Mouse (Mus musculus) right cerebral cortex, postnatal 14 days (tissue): ENCODE results near the gene Commd3.

Experiments used
- DNase-seq: peaks from one replicate; pipeline ENCODE4 v3.0.0; 2022

The Commd3 gene

GRCm38 (mm10) chr2:18672133-18672765, at the start of gene Commd3:
Gene Commd3 (plus strand): TSS chr2:18672384.
- peak; percentile 97 for DNase-seq

DNA sequence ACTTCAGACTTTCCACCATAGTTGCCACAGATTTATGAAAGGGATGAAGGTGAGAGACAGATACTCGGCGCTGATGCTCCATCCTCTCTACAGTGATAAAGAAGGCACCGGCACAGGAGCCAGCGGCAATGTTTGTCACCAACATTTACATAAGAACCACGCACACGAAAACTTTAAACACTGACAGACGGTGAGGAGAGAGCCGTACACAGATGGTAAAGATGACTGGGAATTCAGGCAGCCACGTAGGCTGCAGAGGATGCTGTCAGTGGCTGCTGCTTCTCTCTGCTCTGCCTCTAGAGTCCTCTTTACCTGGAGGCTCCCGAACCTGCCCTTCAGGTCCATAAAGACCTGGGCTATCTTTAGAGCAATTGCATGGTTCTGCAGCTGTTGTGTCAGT, 49.0 kb upstream of the Commd3 start:
- DNase-seq, result no peak

DNA sequence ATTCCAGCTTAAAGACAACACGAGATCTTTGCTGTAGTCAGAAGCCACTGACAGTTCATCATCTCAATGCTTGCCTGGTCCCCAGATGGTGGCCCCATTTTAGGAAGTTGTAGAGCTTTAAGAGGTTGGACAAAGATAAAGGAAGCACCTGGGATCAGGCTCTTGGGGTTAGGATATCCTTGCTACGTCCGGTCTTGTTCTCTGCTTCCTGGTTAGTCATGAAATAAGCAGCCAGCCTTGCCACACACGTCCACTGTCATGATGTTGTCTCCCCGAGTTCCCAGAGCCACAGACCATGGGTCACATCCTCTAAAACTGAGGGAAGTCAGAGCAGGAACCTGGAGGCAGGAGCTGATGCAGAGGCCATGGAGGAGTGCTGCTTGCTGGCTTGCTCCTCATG, 41.6 kb upstream of the Commd3 start:
- no peak for DNase-seq

DNA sequence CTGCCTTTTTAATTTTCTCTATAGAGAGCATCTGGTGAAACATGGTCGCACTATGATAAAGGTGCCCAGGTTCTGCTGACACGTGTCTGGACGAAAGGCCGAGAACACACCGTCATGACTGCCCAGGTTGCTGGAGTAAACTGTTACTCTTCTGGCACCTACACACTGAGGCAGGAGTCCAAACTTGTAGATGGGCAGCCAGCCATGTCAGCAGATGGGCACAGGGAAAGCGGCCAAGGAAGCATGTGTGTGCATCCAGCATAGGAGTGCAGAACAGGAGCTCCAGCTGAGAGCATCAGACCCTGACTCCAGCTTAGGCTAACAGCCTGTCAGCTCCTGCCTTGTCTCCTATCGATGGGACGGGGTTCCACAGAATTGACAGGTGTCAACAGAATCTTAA, 37.1 kb upstream of the Commd3 start:
- DNase-seq, result peak; percentile 77

DNA sequence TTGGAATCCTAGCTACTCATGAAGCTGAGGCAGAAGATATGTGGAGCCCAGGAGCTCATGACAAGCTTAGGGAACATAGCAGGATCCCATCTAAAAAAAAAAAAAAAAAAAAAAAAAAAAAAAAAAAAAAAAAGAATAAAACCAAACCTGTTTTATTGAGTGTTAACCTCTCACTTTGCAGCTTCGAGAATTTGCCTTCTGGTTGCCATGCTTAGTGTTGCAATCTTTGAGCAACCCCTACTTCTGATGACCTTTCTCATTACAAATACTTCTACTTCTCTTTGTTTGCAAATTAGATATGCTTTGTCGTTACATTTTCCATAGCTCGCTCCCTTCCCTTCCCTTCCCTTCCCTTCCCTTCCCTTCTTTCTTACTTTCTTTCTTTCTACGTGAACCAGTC, 23.6 kb upstream of the Commd3 start:
- DNase-seq, result no peak

DNA sequence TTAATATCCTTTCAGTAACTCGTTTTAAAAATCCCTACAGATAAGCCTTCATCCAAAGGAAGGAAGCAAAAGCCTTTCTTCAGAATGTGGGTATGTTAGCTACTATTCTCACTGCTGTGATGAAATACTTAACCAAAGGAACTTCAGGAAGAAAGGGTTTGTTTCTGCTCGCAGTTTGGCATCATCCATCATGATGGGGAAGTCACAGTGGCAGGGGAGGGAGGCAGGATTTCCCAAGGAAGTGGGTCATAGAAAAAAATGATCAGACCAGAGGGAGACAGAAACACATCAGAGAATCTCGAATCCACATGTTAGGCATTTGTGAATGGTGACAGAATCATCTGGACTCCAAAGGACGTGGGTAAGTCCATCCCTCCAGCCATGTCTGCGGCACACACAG, 17.4 kb upstream of the Commd3 start:
- DNase-seq, result no peak

GRCm38 (mm10) chr2:18664003-18664402, 8.2 kb upstream of the Commd3 start:
- no peak for DNase-seq

DNA sequence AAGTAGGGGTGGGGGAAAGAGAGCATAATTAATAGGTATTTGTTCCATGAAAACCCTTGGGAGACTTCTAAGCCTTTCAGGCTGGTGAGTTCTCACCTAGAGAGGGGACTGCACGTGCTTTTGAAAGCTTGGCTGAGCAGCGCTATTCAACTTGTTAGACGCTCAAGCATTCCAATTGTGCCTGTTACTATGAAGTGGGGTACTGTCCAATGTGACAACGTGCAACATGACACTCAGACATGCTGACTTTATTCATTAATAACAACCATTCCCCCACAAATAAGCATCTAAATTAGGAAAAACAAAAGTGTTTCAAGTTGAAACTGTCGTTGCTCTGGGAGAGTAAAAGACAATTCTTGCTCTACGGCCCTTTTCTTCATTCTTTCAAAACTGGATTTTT, 1.1 kb upstream of the Commd3 start:
- no peak for DNase-seq

DNA sequence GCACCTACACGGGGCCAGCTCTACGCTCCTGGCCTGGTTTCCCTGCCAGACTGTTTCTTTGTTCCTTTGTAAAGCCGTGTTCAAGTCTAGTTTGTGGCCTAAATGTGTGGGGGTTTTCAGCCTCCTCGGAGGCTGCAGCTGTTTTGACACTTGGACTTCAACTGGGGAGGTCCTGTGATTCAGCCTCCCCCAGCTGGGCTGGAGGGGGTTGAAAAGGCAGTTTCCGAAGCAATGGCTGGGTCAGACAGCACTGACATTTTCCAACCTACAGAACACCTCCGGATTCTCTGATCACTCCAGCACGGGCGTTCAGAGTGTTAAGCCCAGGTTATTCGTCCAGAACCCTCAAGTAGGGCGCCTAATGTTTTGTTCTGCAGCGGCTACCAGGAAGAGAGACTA, 581 bp downstream of the Commd3 start:
- no peak for DNase-seq

- no peak for DNase-seq
Measured at GRCm38 (mm10) chr2:18673766-18674165, 1.6 kb downstream of the Commd3 start.

DNA sequence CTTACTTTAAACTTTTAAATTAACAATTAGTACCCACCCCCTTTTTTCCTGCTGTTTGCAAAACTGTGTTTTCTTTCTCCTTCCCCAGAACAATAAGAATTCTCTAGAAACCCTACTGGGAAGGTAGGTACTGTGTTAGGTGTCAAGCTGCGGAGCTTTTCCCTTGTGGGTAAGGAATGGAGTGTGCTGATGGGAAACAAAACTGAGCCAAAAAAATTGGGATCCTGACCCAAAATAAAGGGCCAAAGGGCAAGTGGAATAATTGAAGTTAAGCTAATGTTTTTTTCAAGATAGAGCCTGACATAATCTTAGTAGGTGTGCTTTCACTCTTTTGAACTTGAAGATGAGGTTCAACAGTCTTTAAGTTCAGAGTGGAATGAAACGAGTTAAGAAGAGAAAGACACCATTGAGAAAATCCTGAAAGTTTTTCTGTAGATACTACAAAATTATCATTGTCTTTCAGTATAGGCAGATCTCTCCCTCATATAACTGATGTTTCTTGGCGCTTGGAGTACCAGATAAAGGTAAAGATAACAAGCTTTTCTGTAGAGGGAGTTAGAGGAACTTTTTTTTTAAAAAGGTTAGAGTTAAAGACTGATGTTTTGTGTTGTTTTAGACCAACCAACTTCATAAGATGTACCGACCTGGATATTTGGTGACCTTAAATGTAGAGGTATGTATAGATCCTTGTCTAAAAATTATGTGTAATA, 2.2 kb downstream of the Commd3 start:
- no peak for DNase-seq

- no peak for DNase-seq
Measured at GRCm38 (mm10) chr2:18675681-18676456, 3.7 kb downstream of the Commd3 start.

GRCm38 (mm10) chr2:18676457-18676935, 4.3 kb downstream of the Commd3 start:
- peak; percentile 81 for DNase-seq

GRCm38 (mm10) chr2:18676936-18677491, 4.8 kb downstream of the Commd3 start, which contains the start of gene Bmi1:
Gene Bmi1 (plus strand): TSS chr2:18677018.
- peak; percentile 59 for DNase-seq

DNA sequence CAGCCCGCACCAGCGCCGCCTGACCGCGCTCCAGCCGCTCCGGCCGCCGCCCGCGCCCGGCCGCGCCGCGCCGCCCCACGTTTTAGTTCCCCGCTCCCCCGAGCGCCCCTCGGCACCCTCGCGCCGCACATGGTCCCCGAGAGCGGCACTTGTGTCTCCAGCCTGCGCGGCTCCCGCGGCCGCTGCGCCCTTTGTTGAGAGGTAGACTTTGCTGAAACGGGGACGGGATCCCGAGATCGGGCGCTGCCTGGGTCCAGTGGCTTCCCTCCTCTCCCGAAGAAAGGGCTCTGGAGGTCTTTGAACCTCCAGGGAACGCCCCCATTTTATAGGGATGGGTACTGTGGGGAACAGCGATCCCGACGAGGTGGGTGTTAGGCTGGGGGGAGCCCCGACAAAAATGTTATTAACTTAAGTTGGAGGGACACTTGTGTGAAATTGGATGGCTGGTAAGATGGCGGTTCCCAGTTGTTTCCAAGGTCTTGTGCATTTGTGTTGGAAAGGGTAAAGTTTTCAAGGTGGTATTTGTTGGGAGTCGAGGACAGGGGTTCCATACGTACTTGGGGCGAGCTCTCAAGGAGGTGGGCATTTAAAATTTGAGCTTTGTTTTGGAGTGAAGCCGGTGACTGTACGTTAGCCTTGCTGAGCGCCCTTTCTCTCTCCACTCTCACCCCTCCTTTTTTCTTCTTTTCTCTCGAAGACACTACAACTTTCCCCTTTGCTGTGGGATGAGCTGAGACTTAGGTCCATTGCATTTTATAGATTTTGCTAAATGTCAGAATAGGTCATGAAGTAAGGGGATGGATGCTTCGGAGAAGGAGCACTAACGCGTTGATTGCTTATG, 5.7 kb downstream of the Commd3 start:
- peak; percentile 47 for DNase-seq

- DNase-seq, result no peak
Measured at GRCm38 (mm10) chr2:18679701-18680100, 7.5 kb downstream of the Commd3 start.

- DNase-seq, result no peak
Measured at GRCm38 (mm10) chr2:18680501-18680900, 8.3 kb downstream of the Commd3 start.

GRCm38 (mm10) chr2:18680961-18681360, 8.8 kb downstream of the Commd3 start:
- DNase-seq, result peak; percentile 71

DNA sequence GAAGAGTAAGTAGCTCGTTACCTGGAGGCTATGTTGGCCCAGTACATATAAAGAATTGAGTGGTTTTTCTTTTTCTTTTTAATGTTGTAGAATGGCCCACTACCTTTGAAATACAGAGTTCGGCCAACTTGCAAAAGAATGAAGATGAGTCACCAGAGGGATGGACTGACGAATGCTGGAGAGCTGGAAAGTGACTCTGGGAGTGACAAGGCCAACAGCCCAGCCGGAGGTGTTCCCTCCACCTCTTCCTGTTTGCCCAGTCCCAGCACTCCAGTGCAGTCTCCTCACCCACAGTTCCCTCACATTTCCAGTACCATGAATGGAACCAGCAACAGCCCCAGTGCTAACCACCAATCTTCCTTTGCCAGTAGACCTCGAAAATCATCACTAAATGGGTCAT, 11.9 kb downstream of the Commd3 start:
- DNase-seq, result no peak

GRCm38 (mm10) chr2:18686386-18686785, 14.2 kb downstream of the Commd3 start:
- DNase-seq, result no peak

DNA sequence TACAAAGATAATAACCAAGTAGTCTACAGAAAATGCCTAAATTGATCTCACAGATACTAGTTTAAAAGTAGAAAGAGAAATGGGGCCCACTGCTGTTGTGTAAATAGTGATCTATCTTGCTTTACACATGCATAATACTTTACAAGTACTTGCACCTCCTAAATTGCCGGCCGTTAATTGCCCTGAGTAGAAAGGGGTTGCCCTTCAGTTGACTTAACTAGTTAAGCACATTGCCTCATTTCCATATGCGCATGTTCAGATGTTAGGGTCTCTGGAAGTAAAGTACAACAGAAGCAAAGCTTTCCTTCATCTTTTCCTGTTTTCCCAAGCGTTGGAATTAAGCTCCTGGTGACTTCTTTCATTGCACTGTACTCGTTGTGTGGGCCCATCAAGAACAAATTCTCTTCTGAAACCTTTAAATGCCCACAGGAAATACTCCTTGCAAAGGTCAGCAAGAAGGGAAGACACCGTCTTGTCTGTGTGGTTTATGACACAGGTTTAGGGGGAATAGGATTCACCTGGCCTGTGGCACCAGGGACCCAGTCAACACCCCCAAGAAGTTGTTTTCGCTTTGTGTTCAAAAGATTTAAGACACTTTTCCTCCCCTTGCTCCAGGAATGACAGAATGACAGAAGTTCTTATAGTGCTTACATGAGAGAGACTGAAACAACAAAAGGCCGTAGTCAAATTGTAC, 14.8 kb downstream of the Commd3 start:
- no peak for DNase-seq

GRCm38 (mm10) chr2:18687671-18688170, 15.5 kb downstream of the Commd3 start:
- no peak for DNase-seq
